Comparison of ENCODE assay signal across 37 mouse cellular contexts in the genomic region with DNA sequence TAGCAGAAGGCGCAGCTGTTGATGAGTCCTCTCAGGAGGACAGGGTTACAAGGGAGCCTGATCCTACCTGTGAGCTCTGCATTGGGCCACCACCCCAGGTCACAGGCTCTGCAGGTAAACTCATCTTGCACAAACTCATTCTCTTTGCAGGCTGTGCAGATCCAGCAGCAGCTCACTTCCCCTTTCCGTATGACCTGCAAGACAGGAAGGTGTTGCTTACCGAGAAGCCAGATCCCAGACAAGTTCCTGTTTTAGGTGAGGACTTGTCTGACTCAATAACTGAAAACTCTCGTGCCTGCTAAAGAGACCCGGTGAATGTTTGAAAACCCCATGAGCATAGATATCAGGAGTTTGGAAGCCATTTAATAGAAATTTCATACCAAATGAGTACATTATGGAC. TPM values are rescaled to one million over a fixed set of nuclear protein-coding genes. Genes with fewer than 3 reads are reported as not detected.
DNase-seq lines count a peak whose midpoint lies in the region; ATAC-seq and TF ChIP-seq lines count a peak whose summit lies in the region.
"Had no signal": no experiment of that assay in that cellular context is flagged by ENCODE, and none has a peak within 500 bp of the region (broad histone marks: within the 10 kb centered on the region; RNA-seq: fewer than 3 reads in every experiment).

No protein-coding gene starts in this region.

- H3K36me3 ChIP-seq in lung, postnatal 0 days (ENCODE audit: insufficient read depth, low read length) = no peaks in the 10 kb centered on the region
- no peaks in the 10 kb centered on the region for H3K36me3 ChIP-seq in liver, postnatal 0 days (replicated peaks; ENCODE audit: insufficient read depth, low read length)
- H3K36me3 ChIP-seq in splenic B cell, adult 2 months (ENCODE audit: control insufficient read depth, insufficient read depth, low read length, poor library complexity, severe bottlenecking) = no peaks in the 10 kb centered on the region
- H3K36me3 ChIP-seq: embryonic facial prominence, embryonic 15.5 days; forebrain, embryonic 12.5 days; hindbrain, embryonic 13.5 days; lung, embryonic 15.5 days; midbrain, embryonic 15.5 days; neural tube, embryonic 15.5 days had no signal

- no peaks in the 10 kb centered on the region for H3K4me1 ChIP-seq in lung, postnatal 0 days (ENCODE audit: insufficient read depth, low read depth, low read length)
- no peaks in the 10 kb centered on the region for H3K4me1 ChIP-seq in liver, postnatal 0 days (ENCODE audit: insufficient read depth)
- H3K4me1 ChIP-seq: embryonic facial prominence, embryonic 15.5 days; forebrain, embryonic 12.5 days; hindbrain, embryonic 13.5 days; lung, embryonic 15.5 days; midbrain, embryonic 15.5 days; neural tube, embryonic 15.5 days had no signal

- 67% methylated on average over 5 of the region's 5 CpGs for WGBS in lung, postnatal 0 days
- 34% methylated on average over 5 of the region's 5 CpGs for WGBS in liver, postnatal 0 days (ENCODE audit: insufficient replicate concordance)

- no peak overlapping the region for H3K4me3 ChIP-seq in lung, postnatal 0 days (ENCODE audit: low read depth, low read length)
- H3K4me3 ChIP-seq in liver, postnatal 0 days (ENCODE audit: low read depth, low read length) = no peak overlapping the region
- H3K4me3 ChIP-seq: embryonic facial prominence, embryonic 15.5 days; forebrain, embryonic 12.5 days; hindbrain, embryonic 13.5 days; lung, embryonic 15.5 days; midbrain, embryonic 15.5 days; neural tube, embryonic 15.5 days had no signal

- ATAC-seq in lung, postnatal 0 days = 0 out of 2 replicates have a peak, but pooled peaks have one; percentile 17
- ATAC-seq in liver, postnatal 0 days = peak; percentile 57
- ATAC-seq: forebrain, postnatal 0 days; intestine, postnatal 0 days; midbrain, embryonic 15.5 days; Patski had no signal

- DNase-seq in lung, postnatal 0 days (ENCODE audit: low spot score) = peak; percentile 20
- no peak for DNase-seq in lung, adult 18-20 months
- DNase-seq in c-Kit-positive CD71-negative TER-119-negative erythroid progenitor cells, embryonic 14.5 days (ENCODE audit: low read depth) = peak; percentile 22
- DNase-seq in liver, postnatal 0 days = peak; percentile 16
- DNase-seq in splenic B cell, adult 2 months (ENCODE audit: low read depth, low spot score) = peak; percentile 2
- DNase-seq in ovary, postnatal 14 days (ENCODE audit: low spot score) = no peak
- no peak for DNase-seq in cerebellum, postnatal 36 days
- no peak for DNase-seq in frontal cortex, postnatal 14 days (ENCODE audit: low spot score in 2 of 2)
- DNase-seq: adrenal gland, postnatal 25 days; B cell, adult 2 months; cerebellum, adult 8-10 months; forebrain, postnatal 0 days; gastrocnemius, postnatal 14 days; heart, adult 11 months; heart, postnatal 36 days; kidney, adult 9 months; kidney, postnatal 10 days; layer of hippocampus, postnatal 36 days; lung, postnatal 36 days; thymus, postnatal 4 days had no signal

- no peak overlapping the region for H3K4me2 ChIP-seq in lung, postnatal 0 days (replicated peaks; ENCODE audit: low read depth, low read length)
- no peak overlapping the region for H3K4me2 ChIP-seq in liver, postnatal 0 days (ENCODE audit: low read depth, low read length)
- H3K4me2 ChIP-seq: embryonic facial prominence, embryonic 15.5 days; forebrain, embryonic 12.5 days; heart, embryonic 11.5 days; hindbrain, embryonic 13.5 days; lung, embryonic 15.5 days; midbrain, embryonic 15.5 days; neural tube, embryonic 15.5 days had no signal

- H3K9ac ChIP-seq in lung, postnatal 0 days (replicated peaks; ENCODE audit: low read depth) = no peak overlapping the region
- no peak overlapping the region for H3K9ac ChIP-seq in liver, postnatal 0 days (replicated peaks)
- H3K9ac ChIP-seq: embryonic facial prominence, embryonic 15.5 days; forebrain, embryonic 12.5 days; forebrain, postnatal 0 days; hindbrain, embryonic 13.5 days; lung, embryonic 15.5 days; midbrain, embryonic 15.5 days; neural tube, embryonic 15.5 days had no signal

- no peak overlapping the region for H3K27ac ChIP-seq in lung, postnatal 0 days (ENCODE audit: low read length)
- no peak overlapping the region for H3K27ac ChIP-seq in liver, postnatal 0 days (ENCODE audit: low read depth)
- H3K27ac ChIP-seq: embryonic facial prominence, embryonic 15.5 days; forebrain, embryonic 12.5 days; hindbrain, embryonic 13.5 days; lung, embryonic 15.5 days; midbrain, embryonic 15.5 days; neural tube, embryonic 15.5 days had no signal

- no peaks in the 10 kb centered on the region for H3K27me3 ChIP-seq in lung, postnatal 0 days (replicated peaks; ENCODE audit: insufficient read depth, low read length)
- H3K27me3 ChIP-seq in liver, postnatal 0 days (ENCODE audit: insufficient read depth, low read length) = no peaks in the 10 kb centered on the region
- H3K27me3 ChIP-seq in splenic B cell, adult 2 months (ENCODE audit: control insufficient read depth, insufficient read depth, low read length, poor library complexity, severe bottlenecking) = no peaks in the 10 kb centered on the region
- H3K27me3 ChIP-seq: embryonic facial prominence, embryonic 15.5 days; forebrain, embryonic 12.5 days; hindbrain, embryonic 13.5 days; lung, embryonic 15.5 days; midbrain, embryonic 15.5 days; neural tube, embryonic 15.5 days had no signal

- H3K9me3 ChIP-seq in lung, postnatal 0 days (ENCODE audit: low read length) = no peaks in the 10 kb centered on the region
- H3K9me3 ChIP-seq in liver, postnatal 0 days (ENCODE audit: low read length) = no peaks in the 10 kb centered on the region
- H3K9me3 ChIP-seq: embryonic facial prominence, embryonic 15.5 days; forebrain, embryonic 12.5 days; hindbrain, embryonic 13.5 days; lung, embryonic 15.5 days; midbrain, embryonic 15.5 days; neural tube, embryonic 15.5 days had no signal

- TF ChIP-seq CTCF in lung, postnatal 0 days (IDR thresholded peaks at IDR 0.05) = no peak
- no peak for TF ChIP-seq CTCF in liver, postnatal 0 days (IDR thresholded peaks at IDR 0.05; ENCODE audit: low read depth)

- no peak for TF ChIP-seq EP300 in lung, postnatal 0 days (IDR thresholded peaks at IDR 0.05)
- no peak for TF ChIP-seq EP300 in liver, postnatal 0 days (IDR thresholded peaks at IDR 0.05; ENCODE audit: low read depth)

RNA-seq across cellular contexts. Expression of gene Gm10944, which starts 51.9 kb away (rescaled TPM):
- polyA plus RNA-seq in lung, postnatal 0 days (2015; fragmentation: Nextera tagmentation; extraction: Ambion mirVana) = not detected in 2 replicates
- not detected in 2 replicates for polyA plus RNA-seq in liver, postnatal 0 days (2015; fragmentation: Nextera tagmentation; extraction: Ambion mirVana)
- polyA plus RNA-seq: brain, embryonic 14.5 days; embryonic facial prominence, embryonic 15.5 days; forebrain, embryonic 12.5 days; forebrain, postnatal 0 days; heart, embryonic 11.5 days; heart, embryonic 16.5 days; hindbrain, embryonic 13.5 days; intestine, postnatal 0 days; large intestine, adult 2 months; limb, embryonic 11.5 days; liver, adult 2 months; lung, embryonic 15.5 days; midbrain, embryonic 15.5 days; neural tube, embryonic 15.5 days; Patski; stomach, embryonic 14.5 days; testis, adult 2 months; thymus, postnatal 0 days had no signal

Comparison
In these comparisons a context has a peak if more than half of its experiments do, and no peak if none do; other contexts are left out.
1. DNase-seq: peak in lung, postnatal 0 days (single experiment), c-Kit-positive CD71-negative TER-119-negative erythroid progenitor cells, embryonic 14.5 days (single experiment), liver, postnatal 0 days (single experiment) and splenic B cell, adult 2 months (single experiment); none in lung, adult 18-20 months (0 of 2), ovary, postnatal 14 days (single experiment), cerebellum, postnatal 36 days (0 of 2) and frontal cortex, postnatal 14 days (0 of 2).